Mouse (Mus musculus) hindbrain, embryonic 16.5 days (tissue): ENCODE results near the gene Timd4. TPM values are rescaled to one million over a fixed set of nuclear protein-coding genes. Genes with fewer than 3 reads are reported as not detected.

Experiments used
- ATAC-seq: fragments of 200-750 bp; cut with Nextera tagmentation; 2 replicates; pipeline ENCODE4 v1.8.0; 2017; ENCODE audit warnings: moderate TSS enrichment, moderate library complexity
- H3K27ac ChIP-seq: fragments of 300-500 bp; sonication (generic); 2 replicates; pipeline ENCODE4 v1.5.1; 2014; ENCODE audit warnings: low read depth, mild to moderate bottlenecking, control low read depth, low read length, moderate library complexity
- H3K27me3 ChIP-seq: fragments of 300-500 bp; sonication (generic); replicated peaks from 2 replicates; pipeline ENCODE4 v1.6.1; 2014; ENCODE audit warnings: low read length; ENCODE audit not compliant: control insufficient read depth, insufficient read depth
- H3K36me3 ChIP-seq: fragments of 300-500 bp; sonication (generic); 2 replicates; pipeline ENCODE4 v1.6.1; 2014; ENCODE audit warnings: mild to moderate bottlenecking, low read length, moderate library complexity, mixed read lengths; ENCODE audit not compliant: control insufficient read depth, insufficient read depth
- H3K4me1 ChIP-seq: fragments of 300-500 bp; sonication (generic); 2 replicates; pipeline ENCODE4 v1.6.1; 2014; ENCODE audit warnings: low read depth, low read length; ENCODE audit not compliant: control insufficient read depth, insufficient read depth
- H3K4me2 ChIP-seq: fragments of 300-500 bp; sonication (generic); 2 replicates; pipeline ENCODE4 v1.6.1; 2014; ENCODE audit warnings: mild to moderate bottlenecking, low read length, control low read depth, moderate library complexity
- H3K4me3 ChIP-seq: fragments of 300-500 bp; sonication (generic); 2 replicates; pipeline ENCODE4 v1.5.1; 2014; ENCODE audit warnings: mild to moderate bottlenecking, low read length, control low read depth, moderate library complexity
- H3K9ac ChIP-seq: fragments of 300-500 bp; sonication (generic); 2 replicates; pipeline ENCODE4 v1.6.1; 2014; ENCODE audit warnings: low read depth, mild to moderate bottlenecking, control low read depth, low read length, moderate library complexity
- H3K9me3 ChIP-seq: fragments of 300-500 bp; sonication (generic); 2 replicates; pipeline ENCODE4 v1.6.1; 2014; ENCODE audit warnings: mild to moderate bottlenecking, low read length, moderate library complexity; ENCODE audit not compliant: control insufficient read depth
- WGBS: fragments of 180-500 bp; shearing (Covaris S2); extraction: QIAGEN DNeasy Blood & Tissue Kit; methylation state at CpG from one replicate; pipeline ENCODE4 v1.1.7; 2014; 5-methylcytosine and 5-hydroxymethylcytosine counted together
- polyA plus RNA-seq: library from polyadenylated mRNA; unstranded; fragments of >200 nt; fragmentation: Nextera tagmentation; extraction: Ambion mirVana; gene quantifications from 2 replicates; pipeline ENCODE4 v1.2.1, GENCODE M21; 2015

The Timd4 gene
- polyA plus RNA-seq = 0.16 TPM in 1 of 2 replicates, not detected in the other

DNA sequence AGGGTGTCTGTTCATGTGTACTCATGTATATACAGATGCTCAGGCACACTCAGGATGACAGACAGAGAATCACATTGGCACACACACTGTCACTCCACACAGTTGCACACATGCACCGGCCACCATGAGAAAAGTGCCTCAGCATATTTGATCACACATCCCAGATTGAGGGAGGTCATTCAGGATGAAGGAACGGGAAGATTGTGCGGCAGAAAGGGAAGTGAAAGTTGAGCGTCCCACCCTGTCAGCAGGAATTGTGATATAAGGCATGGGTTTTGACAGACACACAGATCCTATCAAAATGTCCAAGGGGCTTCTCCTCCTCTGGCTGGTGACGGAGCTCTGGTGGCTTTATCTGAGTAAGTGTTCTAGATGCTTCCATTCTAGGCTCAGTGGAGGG, at the start of gene Timd4:
TSS of gene Timd4 (plus strand) at position 290 of the 400 bp plus-strand sequence.
- H3K9ac ChIP-seq = no peak within 1 kb of the TSS
- no peaks in the 10 kb centered on the region for H3K9me3 ChIP-seq
- no peak within 1 kb of the TSS for H3K4me2 ChIP-seq
- no peak for ATAC-seq
- 82% methylated on average over 5 of the region's 5 CpGs for WGBS
- H3K4me3 ChIP-seq = no peak within 1 kb of the TSS
- no peaks in the 10 kb centered on the region for H3K4me1 ChIP-seq
- no peak within 1 kb of the TSS for H3K27ac ChIP-seq
- H3K27me3 ChIP-seq = no peaks in the 10 kb centered on the region
- no peaks in the 10 kb centered on the region for H3K36me3 ChIP-seq

DNA sequence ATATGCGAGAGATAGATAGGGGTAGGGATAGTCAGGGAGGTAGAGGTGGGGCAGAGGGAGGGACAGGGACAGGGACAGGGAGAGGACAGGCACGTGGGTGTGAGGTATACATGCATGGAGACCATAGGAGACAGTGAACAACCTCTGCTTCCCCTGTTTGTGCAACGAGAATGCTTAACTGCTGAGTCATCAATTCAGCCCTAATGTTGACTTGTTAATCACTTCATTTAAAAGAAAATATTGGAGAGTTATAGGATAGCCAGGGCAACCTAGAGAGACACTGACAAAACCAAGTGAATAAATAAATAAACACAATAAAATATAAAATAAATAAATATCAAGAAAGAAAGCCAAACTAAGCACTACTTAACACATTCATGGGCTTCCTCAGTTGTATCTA, 33.7 kb upstream of the Timd4 start:
- Histone ChIP-seq H3K27ac (no peak overlapping the region), H3K9ac (no peak overlapping the region), H3K27me3 (no peaks in the 10 kb centered on the region), H3K4me3 (no peak overlapping the region), H3K4me2 (no peak overlapping the region), H3K9me3 (no peaks in the 10 kb centered on the region), H3K4me1 (no peaks in the 10 kb centered on the region), H3K36me3 (no peaks in the 10 kb centered on the region)
- WGBS = 82% methylated on average over 3 of the region's 3 CpGs
- no peak for ATAC-seq

DNA sequence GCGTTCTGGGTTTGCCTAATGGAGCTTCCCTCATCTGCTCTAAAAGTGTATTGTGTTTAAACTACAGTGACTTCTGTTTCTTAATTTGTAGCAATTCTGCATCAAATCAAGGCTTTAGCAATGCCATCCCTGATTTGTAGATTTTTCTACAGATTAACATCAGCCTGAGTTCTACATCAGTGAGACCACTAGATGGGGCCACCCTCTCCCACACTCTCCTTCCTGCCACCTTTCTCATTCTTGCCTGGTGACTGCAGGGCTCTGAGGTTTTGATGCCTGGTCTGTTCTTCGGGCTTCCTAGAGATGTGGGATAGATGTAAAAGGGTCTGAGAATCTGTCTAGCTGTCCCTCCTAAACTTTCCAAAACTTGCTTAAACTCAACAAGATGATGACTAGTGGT, 30.8 kb upstream of the Timd4 start:
- Histone ChIP-seq H3K27ac (no peak overlapping the region), H3K4me3 (no peak overlapping the region), H3K4me2 (no peak overlapping the region), H3K9ac (no peak overlapping the region), H3K36me3 (no peaks in the 10 kb centered on the region), H3K9me3 (no peaks in the 10 kb centered on the region), H3K4me1 (no peaks in the 10 kb centered on the region), H3K27me3 (no peaks in the 10 kb centered on the region)
- ATAC-seq = no peak
- 86% methylated on average over 2 of the region's 2 CpGs for WGBS

DNA sequence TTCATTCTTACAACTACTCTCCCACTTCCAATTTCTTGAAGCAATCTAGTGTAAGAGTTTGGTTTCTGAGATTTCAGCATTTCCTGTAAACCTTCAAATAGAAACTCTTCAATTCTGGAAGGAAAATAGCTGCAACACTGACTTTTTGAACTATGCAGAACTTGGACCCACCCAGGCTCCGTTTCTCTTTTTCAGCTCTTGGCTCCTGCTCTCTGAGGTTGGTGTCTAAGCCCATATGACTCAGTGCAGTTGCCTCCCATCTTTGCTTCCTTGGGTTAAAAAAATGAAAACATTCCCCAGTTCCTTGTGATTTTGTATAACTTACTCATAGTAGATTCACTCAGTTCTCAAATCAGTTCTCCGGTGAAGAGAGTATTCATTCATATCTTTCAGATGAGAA, 6.2 kb upstream of the Timd4 start:
- no peak for ATAC-seq
- Histone ChIP-seq H3K27ac (no peak overlapping the region), H3K27me3 (no peaks in the 10 kb centered on the region), H3K4me2 (no peak overlapping the region), H3K4me1 (no peaks in the 10 kb centered on the region), H3K9me3 (no peaks in the 10 kb centered on the region), H3K36me3 (no peaks in the 10 kb centered on the region), H3K4me3 (no peak overlapping the region), H3K9ac (no peak overlapping the region)
- 80% methylated on average over 2 of the region's 2 CpGs for WGBS

GRCm38 (mm10) chr11:46817692-46818091, 7.1 kb downstream of the Timd4 start:
- no peak overlapping the region for H3K9ac ChIP-seq
- no peak overlapping the region for H3K27ac ChIP-seq
- no peak overlapping the region for H3K4me2 ChIP-seq
- 92% methylated on average over 5 of the region's 5 CpGs for WGBS
- H3K4me1 ChIP-seq = no peaks in the 10 kb centered on the region
- H3K9me3 ChIP-seq = no peaks in the 10 kb centered on the region
- no peak for ATAC-seq
- no peaks in the 10 kb centered on the region for H3K27me3 ChIP-seq
- no peaks in the 10 kb centered on the region for H3K36me3 ChIP-seq
- H3K4me3 ChIP-seq = no peak overlapping the region

GRCm38 (mm10) chr11:46819930-46820329, 9.3 kb downstream of the Timd4 start:
- Histone ChIP-seq H3K4me1 (no peaks in the 10 kb centered on the region), H3K4me2 (no peak overlapping the region), H3K4me3 (no peak overlapping the region), H3K36me3 (no peaks in the 10 kb centered on the region), H3K9ac (no peak overlapping the region), H3K27ac (no peak overlapping the region), H3K9me3 (no peaks in the 10 kb centered on the region), H3K27me3 (no peaks in the 10 kb centered on the region)
- no peak for ATAC-seq
- 69% methylated on average over 4 of the region's 4 CpGs for WGBS

DNA sequence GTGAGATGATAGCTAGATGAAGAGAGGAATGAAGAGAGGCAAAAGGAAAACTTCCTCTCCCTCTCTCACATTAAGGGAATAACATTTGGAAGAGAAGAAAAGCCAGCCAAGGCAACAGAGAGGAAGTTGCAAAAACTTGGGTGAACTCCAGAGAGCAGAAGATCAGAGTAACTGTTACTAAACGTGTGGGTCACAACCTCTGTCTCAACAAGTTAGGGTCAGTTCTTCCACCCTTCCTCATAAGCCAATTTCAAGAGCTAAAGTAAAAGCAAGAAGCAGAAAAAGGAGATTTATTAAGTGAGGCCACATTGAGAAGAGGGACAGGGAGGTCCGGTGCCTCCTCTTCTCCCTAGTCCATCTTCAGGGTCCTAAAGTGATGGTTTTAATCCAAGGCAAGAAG, 19.7 kb downstream of the Timd4 start:
- H3K27me3 ChIP-seq = no peaks in the 10 kb centered on the region
- no peak overlapping the region for H3K27ac ChIP-seq
- H3K9me3 ChIP-seq = no peaks in the 10 kb centered on the region
- H3K4me2 ChIP-seq = no peak overlapping the region
- no peak for ATAC-seq
- 68% methylated on average over 2 of the region's 2 CpGs for WGBS
- no peaks in the 10 kb centered on the region for H3K4me1 ChIP-seq
- H3K36me3 ChIP-seq = no peaks in the 10 kb centered on the region
- no peak overlapping the region for H3K9ac ChIP-seq
- no peak overlapping the region for H3K4me3 ChIP-seq

GRCm38 (mm10) chr11:46835080-46835479, 24.5 kb downstream of the Timd4 start:
- Histone ChIP-seq H3K9me3 (no peaks in the 10 kb centered on the region), H3K9ac (no peak overlapping the region), H3K36me3 (no peaks in the 10 kb centered on the region), H3K4me3 (no peak overlapping the region), H3K27ac (no peak overlapping the region), H3K4me2 (no peak overlapping the region), H3K4me1 (no peaks in the 10 kb centered on the region), H3K27me3 (no peaks in the 10 kb centered on the region)
- 58% methylated on average over 1 of the region's 1 CpGs for WGBS
- no peak for ATAC-seq

DNA sequence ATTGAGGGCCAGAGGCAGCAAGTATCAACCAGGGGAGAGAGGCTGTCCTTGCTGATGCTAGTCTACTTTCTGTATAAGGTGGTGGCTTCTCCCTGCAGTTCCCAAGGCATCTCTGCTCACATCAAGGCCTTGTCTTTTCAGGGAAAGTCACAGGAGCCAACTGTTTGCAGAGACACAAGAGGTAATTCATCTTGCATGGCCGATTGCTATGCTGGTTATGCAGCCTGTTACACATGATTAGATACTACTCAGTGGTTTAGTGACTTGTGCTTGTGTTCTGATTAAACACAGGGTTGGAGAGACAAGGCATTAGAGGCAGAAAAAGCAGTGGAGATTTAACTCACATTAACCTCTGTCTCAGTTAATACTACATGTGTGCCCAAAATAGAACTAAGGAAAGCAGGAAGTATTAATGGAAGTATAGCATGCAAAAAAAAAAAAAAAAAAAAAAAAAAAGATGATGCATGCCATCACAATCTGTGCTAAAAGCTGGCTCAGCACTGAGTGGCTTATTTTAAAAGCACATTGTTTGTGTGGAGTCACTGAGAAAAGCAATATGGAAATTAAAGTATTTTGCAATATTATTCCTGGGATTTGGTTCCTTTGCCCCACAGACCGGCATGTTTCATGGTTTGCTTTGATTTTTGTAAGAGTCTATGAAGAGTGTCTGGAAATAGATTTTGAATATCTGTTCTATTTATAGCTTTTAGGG, 31.6 kb downstream of the Timd4 start:
- WGBS = 72% methylated on average over 2 of the region's 2 CpGs
- H3K4me3 ChIP-seq = no peak overlapping the region
- H3K4me1 ChIP-seq = no peaks in the 10 kb centered on the region
- H3K36me3 ChIP-seq = no peaks in the 10 kb centered on the region
- ATAC-seq = no peak
- no peak overlapping the region for H3K27ac ChIP-seq
- no peak overlapping the region for H3K9ac ChIP-seq
- H3K9me3 ChIP-seq = no peaks in the 10 kb centered on the region
- no peaks in the 10 kb centered on the region for H3K27me3 ChIP-seq
- H3K4me2 ChIP-seq = no peak overlapping the region
